Mouse (Mus musculus) B cell, adult 67 days (primary cell): ENCODE measurements around the gene Olfr1140. TPM values are rescaled to one million over a fixed set of nuclear protein-coding genes. Genes with fewer than 3 reads are reported as not detected.

Experiments
- total RNA-seq, 2 experiments: library from RNA; stranded (reverse); gene quantifications; 4 replicates each; pipeline ENCODE4 v1.2.4; 2023

The Olfr1140 gene
- not detected for total RNA-seq

GRCm38 (mm10) chr2:87743452-87743851, at the start of gene Olfr1140:
Gene Olfr1140 (plus strand): TSS chr2:87743752.

GRCm38 (mm10) chr2:87693847-87694246, 49.7 kb upstream of the Olfr1140 start, which contains the start of gene Olfr1136:
Gene Olfr1136 (minus strand): TSS chr2:87693947.

GRCm38 (mm10) chr2:87713079-87713478, 30.5 kb upstream of the Olfr1140 start, which contains the start of gene Olfr1137:
Gene Olfr1137 (minus strand): TSS chr2:87713179.

GRCm38 (mm10) chr2:87739878-87740277, 3.7 kb upstream of the Olfr1140 start, which contains the start of gene Olfr1138:
Gene Olfr1138 (minus strand): TSS chr2:87739978.

GRCm38 (mm10) chr2:87753891-87754290, 10.3 kb downstream of the Olfr1140 start, which contains the start of gene Olfr1141:
Gene Olfr1141 (minus strand): TSS chr2:87753991.

GRCm38 (mm10) chr2:87779183-87779582, 35.6 kb downstream of the Olfr1140 start, which contains the start of gene Olfr152:
Gene Olfr152 (plus strand): TSS chr2:87779483.

Other genes starting within 250 kb of the Olfr1140 start
- not detected for gene Pramel7, start 246.7 kb upstream of the Olfr1140 start, total RNA-seq
- gene Pramel6, start 237.2 kb upstream of the Olfr1140 start, total RNA-seq = not detected
- not detected for gene Olfr153, start 212.0 kb upstream of the Olfr1140 start, total RNA-seq
- not detected for gene Olfr1128, start 198.2 kb upstream of the Olfr1140 start, total RNA-seq
- gene Olfr1129, start 169.8 kb upstream of the Olfr1140 start, total RNA-seq = not detected
- gene Olfr1130, start 137.5 kb upstream of the Olfr1140 start, total RNA-seq = not detected
- gene Olfr1131, start 116.6 kb upstream of the Olfr1140 start, total RNA-seq = not detected
- gene Olfr1132, start 106.2 kb upstream of the Olfr1140 start, total RNA-seq = not detected
- gene Olfr1133, start 96.4 kb upstream of the Olfr1140 start, total RNA-seq = not detected
- gene Olfr1134, start 85.3 kb upstream of the Olfr1140 start, total RNA-seq = not detected
- gene Olfr1135, start 70.1 kb upstream of the Olfr1140 start, total RNA-seq = not detected
- not detected for gene Olfr1136, start 49.8 kb upstream of the Olfr1140 start, total RNA-seq
- not detected for gene Olfr1137, start 30.6 kb upstream of the Olfr1140 start, total RNA-seq
- not detected for gene Olfr1138, start 3.8 kb upstream of the Olfr1140 start, total RNA-seq
- not detected for gene Olfr1141, start 10.2 kb downstream of the Olfr1140 start, total RNA-seq
- not detected for gene Olfr152, start 35.7 kb downstream of the Olfr1140 start, total RNA-seq
- gene Olfr1143, start 56.8 kb downstream of the Olfr1140 start, total RNA-seq = not detected
- not detected for gene Olfr1145, start 66.1 kb downstream of the Olfr1140 start, total RNA-seq
- not detected for gene Olfr1148, start 86.8 kb downstream of the Olfr1140 start, total RNA-seq
- gene Olfr1150-ps1, start 100.2 kb downstream of the Olfr1140 start, total RNA-seq = not detected
- not detected for gene Olfr1151, start 112.1 kb downstream of the Olfr1140 start, total RNA-seq
- gene Olfr1152, start 122.7 kb downstream of the Olfr1140 start, total RNA-seq = not detected
- not detected for gene Olfr1153, start 151.2 kb downstream of the Olfr1140 start, total RNA-seq
- not detected for gene Olfr1154, start 161.4 kb downstream of the Olfr1140 start, total RNA-seq
- not detected for gene Olfr1155, start 201.4 kb downstream of the Olfr1140 start, total RNA-seq
- gene Olfr1156, start 209.3 kb downstream of the Olfr1140 start, total RNA-seq = not detected
- not detected for gene Olfr1157, start 224.5 kb downstream of the Olfr1140 start, total RNA-seq
- not detected for gene Olfr74, start 230.9 kb downstream of the Olfr1140 start, total RNA-seq
- gene Olfr1158, start 246.4 kb downstream of the Olfr1140 start, total RNA-seq = not detected